8 mouse cellular contexts compared by ENCODE assay signal in genomic region chr2:10080310-10081010, GRCm38 (mm10). TPM values are rescaled to one million over a fixed set of nuclear protein-coding genes. Genes with fewer than 3 reads are reported as not detected.
A peak's percentile ranks its signal among the peaks of the same experiment; 100 is the strongest.
DNase-seq lines count a peak whose midpoint lies in the region; ATAC-seq lines count a peak whose summit lies in the region.

Gene Atp5c1 (minus strand): TSS chr2:10080510.
Gene Kin (plus strand): TSS chr2:10080593.

- peaks cover 30% of the 10 kb centered on the region for H3K4me1 ChIP-seq in hindbrain, embryonic 16.5 days (ENCODE audit: control insufficient read depth, insufficient read depth, low read depth, low read length)

- H3K27ac ChIP-seq in hindbrain, embryonic 16.5 days (ENCODE audit: low read depth, low read length), result peak within 1 kb of the TSS; percentile 95
- H3K27ac ChIP-seq in macrophage, result peak within 1 kb of the TSS; percentile 86

- peak within 1 kb of the TSS; percentile 86 for H3K4me2 ChIP-seq in hindbrain, embryonic 16.5 days (ENCODE audit: low read length)

- H3K9ac ChIP-seq in hindbrain, embryonic 16.5 days (ENCODE audit: low read depth, low read length), result peak within 1 kb of the TSS; percentile 99

- H3K9me3 ChIP-seq in hindbrain, embryonic 16.5 days (ENCODE audit: control insufficient read depth, low read length), result no peaks in the 10 kb centered on the region

- ATAC-seq in hindbrain, embryonic 16.5 days, result peak; percentile 99

- H3K4me3 ChIP-seq in hindbrain, embryonic 16.5 days (ENCODE audit: low read length), result peak within 1 kb of the TSS; percentile 95
- H3K4me3 ChIP-seq in macrophage (ENCODE audit: inconsistent target), result peak within 1 kb of the TSS; percentile 85

- peak; percentile 98 for DNase-seq in T-cell, adult 2 months (ENCODE audit: low spot score)
- DNase-seq in cerebellum, postnatal 36 days, result peak; percentile 94 to 96
- peak; percentile 96 to 97 for DNase-seq in frontal cortex, postnatal 36 days (ENCODE audit: low spot score in 2 of 2)
- DNase-seq in left cerebral cortex, adult 18-20 months (ENCODE audit: low spot score in 2 of 2), result peak; percentile 94 to 97
- DNase-seq in right cerebral cortex, adult 18-20 months, result peak; percentile 98
- DNase-seq in urinary bladder, postnatal 10 days (ENCODE audit: low spot score), result peak; percentile 88

- no peaks in the 10 kb centered on the region for H3K36me3 ChIP-seq in hindbrain, embryonic 16.5 days (ENCODE audit: control insufficient read depth, insufficient read depth, low read length)
- H3K36me3 ChIP-seq in macrophage (ENCODE audit: inconsistent target), result no peaks in the 10 kb centered on the region

- H3K27me3 ChIP-seq in hindbrain, embryonic 16.5 days (replicated peaks; ENCODE audit: control insufficient read depth, insufficient read depth, low read length), result no peaks in the 10 kb centered on the region

- WGBS in hindbrain, embryonic 16.5 days, result under 1% methylated on average over 60 of the region's 61 CpGs
- WGBS in macrophage (ENCODE audit: missing documents), result under 1% methylated on average over 59 of the region's 61 CpGs

- peaks cover 98% of the 10 kb centered on the region for H3K79me2 ChIP-seq in macrophage (ENCODE audit: inconsistent target)

RNA-seq across cellular contexts. Expression of gene Atp5c1, which starts in this region (rescaled TPM):
- 594 and 656 TPM in 2 replicates for polyA plus RNA-seq in hindbrain, embryonic 16.5 days (2015; fragmentation: Nextera tagmentation; extraction: Ambion mirVana)
- 100 to 1,000 TPM; 251 to 268 TPM for total RNA-seq in left cerebral cortex, adult 18-20 months (2021)
- total RNA-seq in macrophage (2018; cell fraction: chromatin; rRNA removed), result 100 to 1,000 TPM in 1 of 26 experiments, 10 to 100 TPM in 25; 12.2 to 122 (median 50.0) TPM
- 100 to 1,000 TPM; 156 to 262 (median 210) TPM for total RNA-seq in macrophage (2018; cell fraction: cytosol; rRNA removed)
- total RNA-seq in macrophage (2018; cell fraction: nucleus; rRNA removed), result 10 to 100 TPM; 22.5 to 91.9 (median 49.4) TPM
- 245 to 309 TPM (median 249 TPM) in 3 replicates for polyA plus RNA-seq in macrophage (2018)

RNA-seq across cellular contexts. Expression of gene Kin, which starts in this region (rescaled TPM):
- 24.1 and 26.1 TPM in 2 replicates for polyA plus RNA-seq in hindbrain, embryonic 16.5 days (2015; fragmentation: Nextera tagmentation; extraction: Ambion mirVana)
- total RNA-seq in left cerebral cortex, adult 18-20 months (2021), result 10 to 100 TPM; 11.1 to 11.9 TPM
- 10 to 100 TPM; 19.1 to 51.6 (median 37.5) TPM for total RNA-seq in macrophage (2018; cell fraction: chromatin; rRNA removed)
- total RNA-seq in macrophage (2018; cell fraction: cytosol; rRNA removed), result 10 to 100 TPM in 23 of 26 experiments, 1 to 10 TPM in 3; 9.1 to 14.3 (median 11.7) TPM
- total RNA-seq in macrophage (2018; cell fraction: nucleus; rRNA removed), result 10 to 100 TPM; 22.7 to 41.8 (median 30.4) TPM
- 10.6 to 21.0 TPM (median 16.0 TPM) in 3 replicates for polyA plus RNA-seq in macrophage (2018)

Comparison
In these comparisons a context has a peak if more than half of its experiments do, and no peak if none do; other contexts are left out.
1. Peak in every context shown above with its lines: DNase-seq, ATAC-seq, H3K4me3 ChIP-seq and H3K27ac ChIP-seq.